Mouse (Mus musculus): ENCODE measurements around the gene Mgrn1.

Mgrn1 gene

GRCm38 (mm10) chr16:4906559-4906958, 20.5 kb downstream of the Mgrn1 start:
- intact Hi-C loops (cut with DNase I), result no loop called here

GRCm38 (mm10) chr16:4907386-4907785, 21.3 kb downstream of the Mgrn1 start:
- intact Hi-C loops (cut with DNase I), result no loop called here

- intact Hi-C loops (cut with DNase I), result no loop called here
Measured at GRCm38 (mm10) chr16:4907972-4908371, 21.9 kb downstream of the Mgrn1 start.

DNA sequence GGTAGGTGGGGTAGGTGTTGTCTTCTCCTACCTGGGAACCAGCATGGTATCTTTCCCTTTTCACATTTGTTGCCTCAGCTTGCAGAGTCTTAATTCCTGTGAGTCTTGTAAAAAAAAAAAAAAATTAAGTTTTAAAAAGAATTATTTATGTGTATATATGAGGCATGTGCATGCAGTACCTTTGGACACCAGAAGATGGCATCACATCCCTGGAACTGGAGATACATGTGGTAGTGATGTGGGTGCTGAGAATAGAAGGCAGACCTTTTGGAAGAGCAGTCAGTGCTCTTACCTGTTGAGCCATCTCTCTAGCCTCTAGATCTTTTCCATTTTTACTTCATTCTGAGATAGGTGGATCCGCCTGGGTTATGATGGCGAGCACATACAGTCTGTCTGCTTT, 23.7 kb downstream of the Mgrn1 start:
- intact Hi-C loops (cut with DNase I), result loop anchor here (5.0 kb wide), 1 partner anchor 32 kb away; no protein-coding TSS in a partner anchor

DNA sequence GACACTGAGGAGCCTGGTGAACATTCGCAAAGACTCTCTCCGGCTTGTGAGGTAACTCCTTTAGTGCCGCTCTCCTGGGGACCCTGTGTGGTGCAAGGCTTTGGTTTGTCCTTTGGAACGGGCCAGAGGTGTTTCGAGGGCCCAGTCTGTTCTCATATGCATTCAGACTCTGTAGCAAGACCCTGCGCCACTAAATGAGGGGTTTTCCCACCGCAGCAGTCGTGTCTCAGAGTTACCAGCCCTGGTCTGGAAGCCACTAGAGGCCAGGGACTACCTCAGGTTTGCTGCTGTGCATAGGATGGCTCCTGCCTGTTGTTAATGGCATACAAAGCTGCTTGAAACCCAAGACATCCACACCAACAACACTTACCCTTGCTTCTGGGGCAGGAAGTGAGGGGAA, 24.7 kb downstream of the Mgrn1 start:
- intact Hi-C loops (cut with DNase I), result loop anchor here (5.0 kb wide), 1 partner anchor 33 kb away; no protein-coding TSS in a partner anchor

DNA sequence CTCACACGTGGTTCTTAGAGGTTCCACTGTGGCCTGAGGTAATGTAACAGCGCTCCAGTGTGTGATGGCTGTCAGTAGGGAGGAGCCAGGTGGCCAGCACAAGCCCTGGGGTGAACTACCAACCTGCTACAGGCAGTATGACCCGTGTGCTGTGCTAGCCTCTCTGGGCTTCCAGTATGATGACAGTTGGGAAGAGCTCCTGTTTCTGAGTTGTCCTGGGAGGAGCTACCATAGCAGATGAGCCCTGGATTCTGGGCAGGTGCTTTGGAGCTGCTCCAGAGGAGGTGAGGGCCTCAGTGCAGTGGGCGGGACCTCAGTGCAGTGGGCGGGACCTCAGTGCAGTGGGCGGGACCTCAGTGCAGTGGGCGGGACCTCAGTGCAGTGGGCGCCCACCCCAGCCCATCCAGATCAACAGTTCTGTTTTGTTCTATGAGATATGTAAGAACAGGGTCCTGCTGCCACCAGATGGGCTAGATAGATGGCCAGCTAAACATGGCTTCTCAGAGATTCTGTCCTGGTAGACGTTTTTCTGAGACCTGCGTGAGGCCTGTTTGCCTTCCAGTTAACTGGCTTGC, 26.1 kb downstream of the Mgrn1 start:
- intact Hi-C loops (cut with DNase I), result loop anchor here (5.0 kb wide), 1 partner anchor 35 kb away; no protein-coding TSS in a partner anchor

DNA sequence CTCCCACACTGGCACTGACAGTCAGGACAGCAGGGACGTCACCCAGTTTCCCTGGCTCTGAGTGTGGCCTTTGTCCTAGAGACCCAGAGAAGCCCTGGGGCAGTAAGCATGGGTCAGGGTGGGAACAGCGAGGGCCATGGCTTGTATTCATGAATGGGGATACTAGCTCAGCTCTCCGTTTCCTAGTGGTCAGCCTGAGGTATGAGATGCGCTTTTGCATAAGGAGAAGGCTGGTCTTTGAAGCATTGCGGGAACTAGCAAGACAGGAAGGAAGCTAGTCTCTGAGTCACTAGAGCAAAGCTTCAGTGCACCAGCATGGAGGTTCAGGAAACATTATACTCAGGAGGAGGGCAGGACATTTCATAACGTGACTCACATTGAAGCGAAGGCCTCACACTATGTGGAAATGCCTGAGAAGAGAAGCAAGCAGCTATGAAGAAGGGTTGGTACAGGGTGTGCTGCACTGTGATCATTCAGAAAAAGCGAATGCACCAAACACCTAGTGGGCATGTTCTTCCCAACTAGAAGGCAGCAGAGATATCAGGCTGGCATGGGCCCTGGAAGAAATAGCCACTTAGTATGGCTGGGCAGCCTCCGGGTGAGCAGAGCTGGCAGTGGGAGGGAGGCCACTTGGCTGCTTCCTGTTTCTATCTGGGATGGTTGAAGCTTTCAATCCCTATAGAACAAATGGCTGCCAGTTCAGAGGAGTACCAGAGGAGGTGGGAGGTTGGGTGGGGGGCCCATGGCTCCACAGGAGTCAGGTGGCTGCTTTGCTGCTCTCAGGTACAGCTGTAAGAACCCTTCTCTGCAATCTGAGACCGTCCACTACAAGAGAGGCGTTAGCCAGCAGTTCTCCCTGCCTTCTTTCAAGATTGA, 27.1 kb downstream of the Mgrn1 start:
- intact Hi-C loops (cut with DNase I), result loop anchor here (5.0 kb wide), 1 partner anchor 36 kb away; no protein-coding TSS in a partner anchor

DNA sequence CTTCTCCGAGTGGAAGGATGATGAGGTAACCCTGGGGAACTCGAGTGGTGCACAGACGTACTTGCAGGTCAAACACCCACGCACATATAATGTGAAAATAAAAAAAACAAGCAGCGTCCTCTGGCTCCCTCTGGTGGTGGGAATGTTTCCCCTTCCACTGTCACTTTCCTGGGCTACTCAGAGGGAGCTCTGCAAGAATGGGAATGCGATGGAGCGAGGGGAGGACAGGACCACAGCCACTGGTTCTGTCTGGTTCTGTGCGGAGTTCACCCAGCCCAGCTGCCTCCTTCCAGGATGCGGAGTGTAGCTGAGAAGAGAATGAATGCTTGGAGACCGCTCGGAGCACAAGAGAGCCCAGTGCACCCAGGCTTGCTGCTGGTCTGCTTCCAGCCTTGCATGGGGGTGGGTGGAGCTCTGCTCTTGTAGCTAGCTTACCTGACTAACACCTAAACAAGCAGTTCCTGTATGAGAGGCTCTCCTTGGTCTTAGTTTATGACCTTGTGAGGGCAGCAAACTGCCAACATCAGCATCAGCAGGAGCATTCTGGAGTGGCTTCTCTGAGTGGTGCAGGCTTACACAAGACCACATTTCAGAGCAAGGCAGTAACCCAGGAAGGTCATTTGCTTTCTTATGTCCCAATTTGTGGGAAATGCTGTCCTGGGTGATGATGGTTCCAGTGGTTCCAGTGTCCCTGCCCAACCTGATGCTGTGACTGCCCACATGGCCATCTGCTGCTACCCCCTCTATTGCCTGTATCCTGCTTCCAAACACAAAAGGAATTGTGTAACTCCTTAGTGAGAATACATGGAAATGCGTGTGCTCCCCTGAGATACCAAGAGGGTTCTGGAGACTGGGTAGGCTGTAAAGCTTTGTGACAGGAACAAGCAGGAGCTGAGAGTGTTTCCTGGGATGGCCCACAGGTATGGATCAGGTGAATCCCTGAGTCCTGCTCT, 28.0 kb downstream of the Mgrn1 start:
- intact Hi-C loops (cut with DNase I), result loop anchor here (5.0 kb wide), 1 partner anchor 37 kb away; no protein-coding TSS in a partner anchor

DNA sequence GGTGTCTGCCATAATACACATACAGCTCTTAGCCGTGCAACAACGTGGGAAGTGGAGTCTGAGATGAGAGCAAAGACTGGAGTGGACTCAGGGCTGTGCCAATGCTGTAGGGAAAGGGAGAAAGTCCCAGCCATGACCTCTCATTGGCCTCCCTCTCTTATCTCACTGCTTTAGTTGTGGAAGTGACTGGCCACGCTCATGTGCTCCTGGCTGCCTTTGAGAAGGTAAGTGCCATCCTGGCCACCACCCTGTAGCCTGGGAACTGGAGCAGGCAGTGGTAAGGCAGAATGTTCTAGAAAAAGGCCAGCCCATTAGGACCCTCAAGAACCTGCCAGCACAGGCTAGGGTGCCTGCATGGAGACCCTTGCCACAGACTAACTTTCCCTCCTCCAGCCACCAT, 29.9 kb downstream of the Mgrn1 start:
- intact Hi-C loops (cut with DNase I), result no loop called here

- intact Hi-C loops (cut with DNase I), result no loop called here
Measured at GRCm38 (mm10) chr16:4916608-4917007, 30.6 kb downstream of the Mgrn1 start.

GRCm38 (mm10) chr16:4920556-4920955, 34.5 kb downstream of the Mgrn1 start:
- intact Hi-C loops (cut with DNase I), result no loop called here

- intact Hi-C loops (cut with DNase I), result no loop called here
Measured at GRCm38 (mm10) chr16:4922481-4922880, 36.4 kb downstream of the Mgrn1 start.

- intact Hi-C loops (cut with DNase I), result no loop called here
Measured at GRCm38 (mm10) chr16:4923996-4924395, 37.9 kb downstream of the Mgrn1 start.

- intact Hi-C loops (cut with DNase I), result no loop called here
Measured at GRCm38 (mm10) chr16:4927967-4928366, 41.9 kb downstream of the Mgrn1 start.

GRCm38 (mm10) chr16:4928474-4928873, 42.4 kb downstream of the Mgrn1 start:
- intact Hi-C loops (cut with DNase I), result no loop called here

- intact Hi-C loops (cut with DNase I), result no loop called here
Measured at GRCm38 (mm10) chr16:4932429-4932828, 46.4 kb downstream of the Mgrn1 start.

DNA sequence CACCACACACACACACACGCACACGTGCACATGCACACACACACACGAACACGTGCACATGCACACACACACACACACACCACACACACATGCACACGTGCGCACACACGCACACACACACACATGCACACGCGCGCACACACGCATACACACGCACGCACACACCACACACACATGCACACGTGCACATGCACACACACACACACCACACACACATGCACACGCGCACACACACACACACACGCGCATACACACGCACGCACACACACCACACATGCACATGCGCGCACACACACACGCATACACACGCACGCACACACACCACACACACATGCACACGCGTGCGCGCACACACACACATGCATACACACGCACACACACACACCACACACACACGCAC, 49.4 kb downstream of the Mgrn1 start:
- intact Hi-C loops (cut with DNase I), result no loop called here

DNA sequence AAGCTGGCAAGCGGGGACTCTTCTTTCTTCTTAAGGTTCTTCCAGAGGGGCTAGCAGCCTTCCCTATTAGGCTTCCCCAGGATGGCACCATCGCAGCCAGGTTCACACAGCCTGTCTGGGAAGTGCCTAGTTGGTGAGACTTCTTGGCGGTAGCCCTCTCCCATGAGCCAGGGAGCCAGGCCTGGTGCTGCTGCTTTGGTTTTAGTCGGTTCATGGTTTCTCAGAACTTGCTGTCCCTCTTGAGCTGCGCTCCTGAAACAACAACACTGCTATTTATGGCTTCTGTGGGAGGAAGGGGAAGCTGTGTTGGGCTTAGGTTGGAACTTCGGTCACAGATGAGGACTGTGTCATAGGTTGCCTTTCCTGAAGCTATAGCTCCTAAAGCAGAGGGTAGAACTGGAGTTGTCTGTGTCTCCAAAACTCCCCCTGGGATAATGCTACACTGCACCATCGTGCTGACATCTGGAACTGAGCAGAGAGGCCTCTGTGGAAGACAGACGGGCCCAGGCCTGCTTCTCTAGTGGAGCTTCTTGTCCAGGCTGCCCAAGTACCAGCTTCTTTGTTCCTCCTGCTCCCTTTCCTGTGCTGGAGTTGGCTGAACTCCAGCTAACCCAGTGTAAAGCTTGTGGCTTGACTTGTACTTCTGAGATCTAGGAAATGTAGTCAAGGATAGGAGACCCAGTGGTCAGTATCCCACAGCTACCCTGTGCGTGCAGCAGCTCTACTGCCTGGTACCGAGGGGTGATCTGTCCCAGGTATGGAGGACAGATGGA, 50.1 kb downstream of the Mgrn1 start:
- intact Hi-C loops (cut with DNase I), result no loop called here

DNA sequence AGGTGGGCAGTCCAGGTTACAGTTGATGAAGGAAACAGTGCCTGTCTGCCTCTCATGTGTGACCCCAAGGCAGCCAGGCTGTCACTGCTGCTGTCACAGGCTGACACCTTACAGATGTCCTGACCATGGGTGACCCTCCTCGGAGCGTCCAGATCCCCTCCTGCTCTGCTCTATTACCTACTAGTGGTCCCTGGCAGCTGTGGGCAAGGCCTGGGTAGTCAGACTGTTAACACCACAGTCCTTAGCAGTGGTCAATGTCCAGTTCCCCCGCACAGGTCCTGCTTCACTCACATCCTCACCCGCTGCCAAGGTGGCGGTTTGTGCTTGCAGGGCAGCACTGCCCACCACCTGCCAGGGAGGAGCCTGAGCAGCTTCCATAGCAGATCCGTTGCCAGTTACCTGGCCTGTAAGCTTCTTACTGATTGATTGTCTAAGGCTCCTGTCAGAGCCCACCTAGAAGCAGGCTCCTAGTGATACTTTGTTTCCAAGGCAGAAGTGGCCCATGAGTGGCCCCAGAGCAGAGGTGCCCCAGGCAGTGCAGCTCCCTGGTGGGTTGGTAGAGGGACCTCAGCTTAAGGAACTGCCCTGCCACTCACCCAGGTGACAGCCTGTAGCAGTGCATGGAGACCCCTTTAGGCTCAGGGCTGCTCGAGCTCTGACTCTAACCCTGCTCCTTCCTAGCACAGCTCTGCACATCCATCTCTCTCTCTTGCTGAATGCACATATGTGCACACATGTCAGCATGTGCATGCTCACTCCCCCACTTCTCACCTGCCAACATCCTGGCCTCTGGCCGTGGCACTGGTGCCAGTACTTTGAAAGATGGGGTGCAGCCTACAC, 51.5 kb downstream of the Mgrn1 start:
- intact Hi-C loops (cut with DNase I), result no loop called here

DNA sequence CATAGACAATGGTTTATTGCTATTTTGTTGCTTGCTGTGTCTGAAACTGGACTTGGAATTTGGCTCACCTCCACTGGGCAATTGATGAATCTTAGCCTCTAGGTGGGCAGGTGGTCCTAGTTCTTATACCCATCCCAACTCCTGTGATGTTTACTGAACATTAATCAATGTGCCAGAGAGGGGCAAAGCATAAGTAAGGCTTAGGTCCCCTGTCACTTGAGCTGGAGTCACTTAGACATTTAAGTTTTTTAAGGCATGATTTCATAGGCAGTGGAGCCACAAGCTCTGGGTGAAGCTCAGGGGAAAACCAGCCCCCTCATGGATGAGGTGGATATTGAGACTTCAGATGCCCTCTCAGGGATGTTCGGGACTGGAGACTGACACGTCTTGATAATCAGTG, 52.4 kb downstream of the Mgrn1 start, which contains the start of gene Nudt16l1:
Nudt16l1 (plus strand) TSS at position 301 of the 400 bp plus-strand sequence.
- intact Hi-C loops (cut with DNase I), result no loop called here

Data from adrenal gland (tissue).